Mouse (Mus musculus) embryonic fibroblast, embryonic 13.5 days (primary cell): ENCODE results near the gene A930009A15Rik.

Source experiments
- CTCF ChIP-seq: IDR thresholded peaks from 2 replicates; pipeline ENCODE4 v1.5.1; 2011; ENCODE audit warnings: mild to moderate bottlenecking, control low read depth, low read length, moderate library complexity, borderline replicate concordance; ENCODE audit not compliant: insufficient read depth
- POLR2A ChIP-seq: IDR thresholded peaks from 2 replicates; pipeline ENCODE4 v1.6.1; 2011; ENCODE audit warnings: low read depth, mild to moderate bottlenecking, control low read depth, low read length, moderate library complexity

DNA sequence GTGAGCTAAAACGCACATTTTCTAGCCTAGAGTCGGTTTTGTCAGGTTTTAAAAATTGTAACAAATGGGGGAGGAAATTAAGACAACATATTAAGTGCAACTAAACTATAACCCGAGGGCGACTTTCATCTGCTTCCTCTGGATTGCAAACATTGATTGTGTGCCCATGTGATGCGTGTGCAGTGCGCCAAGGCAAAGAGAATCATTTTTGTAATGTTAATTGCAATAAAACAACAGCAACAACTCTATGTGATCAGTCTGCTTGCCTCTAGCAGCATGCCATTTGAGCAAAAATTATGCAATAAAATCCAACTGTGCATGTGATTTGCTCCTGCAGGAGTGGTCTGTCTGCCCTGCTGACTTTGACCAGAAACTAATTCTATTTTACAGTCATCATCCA, 56.9 kb downstream of the A930009A15Rik start:
- TF ChIP-seq POLR2A: no peak
- TF ChIP-seq CTCF: no peak
